Mouse (Mus musculus) heart, adult 11 months (tissue): ENCODE measurements around the gene Sigmar1.
"Not testable (repeated sequence)": the region's sequence is repeated elsewhere in the genome, so short reads cannot be mapped to it uniquely, and the experiment has no call there.

Experiments
- DNase-seq: peaks from one replicate; pipeline ENCODE4 v3.0.0; 2022

The Sigmar1 gene

DNA sequence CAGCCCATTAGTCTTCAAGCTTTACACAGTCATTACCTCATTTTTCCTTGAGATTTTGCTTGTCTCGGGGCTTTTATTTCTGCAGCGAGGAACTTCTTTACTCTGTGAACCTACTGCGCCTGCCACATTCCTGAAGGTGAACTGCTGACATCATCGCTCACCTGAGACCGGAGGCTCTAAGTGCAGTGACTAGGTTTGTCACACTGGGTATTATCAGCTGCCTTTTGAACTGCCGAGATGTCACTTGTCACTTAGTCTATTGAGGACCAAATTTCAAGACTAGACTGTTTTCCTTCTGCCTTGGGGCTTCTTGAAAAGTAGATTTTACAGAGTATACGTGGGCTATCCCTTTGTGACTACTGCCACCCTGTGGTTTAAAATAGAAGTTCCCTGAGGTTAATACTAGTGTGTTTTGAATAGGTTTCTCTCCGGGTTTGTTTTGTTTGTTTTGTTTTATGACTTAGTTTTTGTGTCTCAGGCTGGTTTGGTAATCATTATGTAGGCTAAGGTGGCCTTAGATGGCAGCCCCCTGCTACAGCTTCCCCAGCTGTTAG lies 47.7 kb downstream of the Sigmar1 start:
- no peak for DNase-seq

DNA sequence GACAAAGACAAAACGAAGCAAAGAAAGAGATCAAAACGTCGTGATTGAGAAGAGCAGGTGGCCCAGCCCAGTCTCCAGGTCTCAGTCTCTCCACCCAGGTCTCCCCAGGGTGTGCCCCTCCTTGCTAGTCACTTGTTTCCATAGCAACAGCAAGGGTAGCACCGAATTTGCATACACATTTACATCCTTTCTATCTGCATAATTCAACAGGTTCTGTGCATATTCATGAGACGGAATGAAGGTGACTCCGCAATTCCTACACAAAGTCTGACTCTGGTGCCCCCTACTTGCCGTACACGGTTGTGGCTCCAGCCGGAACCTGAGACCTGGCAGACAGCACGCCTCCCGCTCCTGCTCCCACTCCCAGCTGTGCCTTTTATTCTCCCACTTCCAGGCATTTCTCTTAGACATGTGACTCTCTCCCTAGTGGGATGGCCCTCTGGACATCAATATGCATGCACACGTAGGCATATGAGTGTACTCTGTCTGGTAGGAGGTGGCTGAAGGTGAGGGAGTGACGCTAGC lies 48.9 kb downstream of the Sigmar1 start:
- DNase-seq: no peak

DNA sequence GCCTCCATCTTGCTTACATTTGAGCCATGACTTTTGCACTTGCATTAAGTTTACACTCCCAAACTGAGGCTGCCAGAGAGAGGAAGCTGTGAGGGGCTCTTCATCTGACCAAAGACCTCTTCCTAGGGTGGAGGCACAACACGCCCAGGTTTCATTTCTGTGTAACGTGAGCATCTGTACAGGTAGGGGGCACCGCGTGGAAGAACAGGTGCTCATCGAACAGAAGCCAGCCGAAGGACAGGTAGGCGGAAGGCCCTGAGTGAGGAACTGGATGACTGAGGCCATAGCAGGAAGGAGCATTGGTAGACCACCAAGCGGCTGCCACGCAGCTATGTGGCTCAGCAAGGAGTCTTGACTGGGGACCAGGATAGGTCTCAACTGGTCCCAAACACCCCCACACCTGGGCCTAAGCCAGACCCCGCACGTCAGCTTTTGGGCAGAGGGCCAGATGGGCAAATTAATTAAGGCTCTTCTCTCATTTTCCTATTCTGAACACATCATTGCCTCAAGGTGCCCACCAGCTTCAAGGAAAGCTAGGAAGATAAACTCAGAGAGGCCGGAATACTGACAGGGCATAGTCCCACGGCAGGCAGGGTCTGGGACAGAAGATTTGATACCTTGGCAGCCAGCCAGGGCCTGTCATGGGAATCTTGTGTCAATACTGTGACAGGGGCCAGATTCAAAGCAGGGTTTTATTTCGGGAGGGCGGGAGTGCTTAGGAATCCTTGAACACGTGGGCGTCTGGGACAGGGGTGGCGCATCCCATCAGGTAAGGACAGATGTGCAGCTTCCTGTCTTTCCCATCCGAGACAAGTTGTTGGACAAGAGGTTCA lies 49.8 kb downstream of the Sigmar1 start:
- DNase-seq: no peak

GRCm38 (mm10) chr4:41704651-41705050 lies 51.3 kb downstream of the Sigmar1 start:
- DNase-seq: no peak

DNA sequence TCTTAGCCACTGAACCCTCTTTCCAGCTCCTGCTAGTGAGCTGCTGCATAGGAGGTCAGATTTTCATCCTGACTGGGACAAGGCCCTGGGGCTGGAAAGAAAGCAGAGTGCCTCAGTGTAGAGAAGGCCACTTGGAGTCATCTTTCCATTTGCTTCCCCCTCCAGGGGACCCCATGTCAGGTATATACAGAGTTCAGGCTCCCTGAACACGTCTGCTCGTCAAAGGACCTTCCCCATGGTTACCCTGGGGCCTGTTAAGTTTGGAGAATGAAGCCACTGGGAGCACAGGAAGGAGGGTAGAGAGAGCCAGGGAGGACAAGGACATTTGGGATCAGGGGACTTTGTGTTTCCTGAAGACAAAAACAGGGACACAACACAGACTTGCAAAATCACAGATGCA lies 53.7 kb downstream of the Sigmar1 start:
- peak; percentile 85 for DNase-seq

- peak; percentile 90 for DNase-seq
Observed at GRCm38 (mm10) chr4:41700224-41700623, 55.7 kb downstream of the Sigmar1 start.

- peak; percentile 95 for DNase-seq
Observed at GRCm38 (mm10) chr4:41699783-41700182, 56.2 kb downstream of the Sigmar1 start, which contains the start of gene Il11ra1. Il11ra1 (plus strand) TSS chr4:41699989.

GRCm38 (mm10) chr4:41698421-41699016 lies 57.4 kb downstream of the Sigmar1 start:
- peak; percentile 98 for DNase-seq

DNA sequence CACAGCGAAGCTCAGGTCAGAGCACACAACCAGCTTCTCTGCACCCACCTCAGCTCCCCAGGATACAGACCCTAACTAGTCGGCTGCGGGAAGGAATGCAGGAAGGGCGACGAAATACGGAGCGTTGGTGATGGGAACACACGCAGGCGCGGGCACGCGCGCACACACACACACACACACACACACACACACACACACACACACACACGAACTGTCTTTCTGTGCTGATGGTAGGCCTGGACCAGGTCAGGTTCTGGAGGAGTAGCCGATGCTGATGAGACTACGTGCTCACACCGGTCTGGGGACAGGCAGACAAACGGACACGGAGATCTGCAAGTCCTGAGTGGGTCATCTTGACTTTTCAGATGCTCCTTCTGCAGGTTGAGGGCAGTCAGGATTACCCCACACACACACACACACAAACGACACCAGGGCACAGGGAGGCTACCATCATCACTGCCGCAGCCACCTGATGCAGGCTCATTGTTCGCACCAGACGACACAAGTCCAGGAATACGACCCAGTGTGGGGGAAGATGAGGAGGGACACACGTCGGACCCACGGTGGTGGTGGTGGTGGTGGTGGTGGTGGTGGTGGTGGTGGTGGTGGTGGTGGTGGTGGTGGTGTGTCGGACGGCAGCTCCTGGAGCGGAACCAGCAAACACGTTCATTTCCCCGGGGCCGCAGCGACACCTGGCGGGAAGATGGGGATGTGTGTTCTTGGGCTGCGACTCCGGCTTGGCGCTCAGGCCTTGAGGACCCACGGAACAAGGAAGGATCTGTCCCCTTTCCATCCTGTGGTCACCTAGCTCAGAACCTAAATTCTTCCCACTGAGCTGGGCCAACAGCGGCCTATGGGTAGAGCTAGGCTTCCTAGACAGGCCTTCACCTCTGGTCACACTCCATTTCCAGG lies 58.8 kb downstream of the Sigmar1 start, which contains the start of gene Cntfr:
TSS of gene Cntfr (minus strand) at position 160 of the 912 bp plus-strand sequence.
- peak; percentile 97 for DNase-seq

DNA sequence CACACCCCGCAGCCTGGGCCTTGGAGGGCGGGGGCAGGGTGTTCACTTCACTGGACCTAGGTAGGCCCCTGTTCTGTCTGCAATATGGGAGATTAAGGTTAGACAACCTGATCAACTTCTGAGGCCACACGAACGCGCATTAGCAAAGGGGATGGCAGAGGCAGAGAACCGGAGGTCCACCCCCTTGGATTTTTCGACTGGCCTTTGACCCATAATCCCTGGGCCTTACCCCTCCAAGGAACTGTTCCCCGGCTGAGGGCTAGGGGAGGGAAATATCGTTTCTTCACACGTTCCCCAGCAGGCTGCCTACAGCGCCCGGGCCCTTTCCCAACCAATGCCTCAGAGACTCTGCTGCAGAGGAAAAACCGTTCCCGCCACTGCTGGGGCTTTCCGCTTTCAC lies 59.5 kb downstream of the Sigmar1 start:
- DNase-seq: not testable (repeated sequence)

DNA sequence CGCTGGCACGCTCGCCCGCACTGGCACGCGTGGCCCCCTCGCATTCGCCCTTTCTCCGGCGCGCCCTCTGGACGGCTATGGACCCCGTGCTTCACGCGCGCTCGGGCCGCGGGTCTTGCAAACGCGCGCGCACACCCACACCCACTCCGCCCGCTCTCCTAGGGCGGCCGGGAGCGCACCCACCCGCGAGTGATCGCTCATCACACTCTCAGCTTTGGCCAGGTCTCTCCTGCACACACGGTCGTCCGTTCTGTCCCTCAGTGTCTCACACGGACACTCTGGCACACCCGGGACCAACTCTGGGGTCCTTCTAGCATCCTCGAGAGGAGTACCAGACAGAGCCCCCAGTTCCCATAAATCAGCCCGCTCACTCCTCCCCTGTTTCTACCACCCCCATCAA lies 60.2 kb downstream of the Sigmar1 start:
- DNase-seq: not testable (repeated sequence)

- DNase-seq: not testable (repeated sequence)
Observed at GRCm38 (mm10) chr4:41693511-41693910, 62.4 kb downstream of the Sigmar1 start.

DNA sequence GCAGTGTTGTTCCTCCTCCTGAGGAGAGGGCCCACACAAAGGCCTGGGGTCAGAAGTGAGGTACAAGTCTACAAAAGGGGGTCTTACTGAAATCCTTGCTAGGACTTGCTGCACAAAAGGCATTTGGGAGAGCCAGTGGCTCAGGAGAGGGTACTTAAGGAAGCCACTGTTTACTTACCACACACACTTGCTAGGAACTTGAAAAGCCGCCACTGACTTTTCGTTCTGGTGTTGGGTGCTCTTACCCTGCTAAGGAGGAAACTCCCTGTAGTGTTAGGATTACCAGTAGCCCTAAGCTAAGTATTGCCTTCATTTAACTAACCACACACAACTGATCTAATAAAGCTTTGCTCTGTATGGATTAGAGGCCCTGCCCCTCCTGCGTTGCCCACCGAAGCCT lies 65.9 kb downstream of the Sigmar1 start:
- DNase-seq: not testable (repeated sequence)

- not testable (repeated sequence) for DNase-seq
Observed at GRCm38 (mm10) chr4:41688562-41688961, 67.4 kb downstream of the Sigmar1 start.
